Mouse (Mus musculus): ENCODE measurements around the gene Abhd17c.

Gene Abhd17c

GRCm38 (mm10) chr7:84120142-84120760, 31.4 kb downstream of the Abhd17c start:
- DNase-seq (ENCODE audit: extremely low read depth, insufficient read length, low spot score), result no peak

- DNase-seq (ENCODE audit: extremely low read depth, insufficient read length, low spot score), result no peak
These were observed 32.2 kb downstream of the Abhd17c start for GRCm38 (mm10) chr7:84119216-84120105.

- DNase-seq (ENCODE audit: extremely low read depth, insufficient read length, low spot score), result peak; percentile 16
These were observed 34.1 kb downstream of the Abhd17c start for GRCm38 (mm10) chr7:84117543-84118122.

- no peak for DNase-seq (ENCODE audit: extremely low read depth, insufficient read length, low spot score)
These were observed 34.8 kb downstream of the Abhd17c start for GRCm38 (mm10) chr7:84116621-84117542.

- DNase-seq (ENCODE audit: extremely low read depth, insufficient read length, low spot score), result no peak
These were observed 36.3 kb downstream of the Abhd17c start for GRCm38 (mm10) chr7:84115385-84115784.

- no peak for DNase-seq (ENCODE audit: extremely low read depth, insufficient read length, low spot score)
These were observed 36.9 kb downstream of the Abhd17c start for GRCm38 (mm10) chr7:84114775-84115174.

- no peak for DNase-seq (ENCODE audit: extremely low read depth, insufficient read length, low spot score)
These were observed 38.7 kb downstream of the Abhd17c start for GRCm38 (mm10) chr7:84113035-84113390.

- DNase-seq (ENCODE audit: extremely low read depth, insufficient read length, low spot score), result no peak
These were observed 39.2 kb downstream of the Abhd17c start for GRCm38 (mm10) chr7:84112351-84113034.

- DNase-seq (ENCODE audit: extremely low read depth, insufficient read length, low spot score), result no peak
These were observed 39.9 kb downstream of the Abhd17c start for GRCm38 (mm10) chr7:84111716-84112350.

- DNase-seq (ENCODE audit: extremely low read depth, insufficient read length, low spot score), result no peak
These were observed 44.8 kb downstream of the Abhd17c start for GRCm38 (mm10) chr7:84106942-84107341.

GRCm38 (mm10) chr7:84102589-84102988, 49.1 kb downstream of the Abhd17c start:
- DNase-seq (ENCODE audit: extremely low read depth, insufficient read length, low spot score), result no peak

- no peak for DNase-seq (ENCODE audit: extremely low read depth, insufficient read length, low spot score)
These were observed 51.0 kb downstream of the Abhd17c start for GRCm38 (mm10) chr7:84100672-84101071.

GRCm38 (mm10) chr7:84098098-84098497, 53.6 kb downstream of the Abhd17c start:
- DNase-seq (ENCODE audit: extremely low read depth, insufficient read length, low spot score), result no peak

- no peak for DNase-seq (ENCODE audit: extremely low read depth, insufficient read length, low spot score)
These were observed 55.2 kb downstream of the Abhd17c start for GRCm38 (mm10) chr7:84096501-84096900.

- no peak for DNase-seq (ENCODE audit: extremely low read depth, insufficient read length, low spot score)
These were observed 60.9 kb downstream of the Abhd17c start for GRCm38 (mm10) chr7:84090793-84091192.

- DNase-seq (ENCODE audit: extremely low read depth, insufficient read length, low spot score), result no peak
These were observed 61.9 kb downstream of the Abhd17c start for GRCm38 (mm10) chr7:84089777-84090176.

- peak; percentile 48 for DNase-seq (ENCODE audit: extremely low read depth, insufficient read length, low spot score)
These were observed 62.7 kb downstream of the Abhd17c start for GRCm38 (mm10) chr7:84088971-84089370.

GRCm38 (mm10) chr7:84088191-84088590, 63.5 kb downstream of the Abhd17c start:
- peak; percentile 45 for DNase-seq (ENCODE audit: extremely low read depth, insufficient read length, low spot score)

- no peak for DNase-seq (ENCODE audit: extremely low read depth, insufficient read length, low spot score)
These were observed 65.5 kb downstream of the Abhd17c start, which contains the start of gene Cemip for GRCm38 (mm10) chr7:84086039-84086829. Gene Cemip, minus strand, starts transcription at chr7:84086502.
